Mouse (Mus musculus) thymus, postnatal 0 days (tissue): ENCODE results near the gene Krt25. TPM values are rescaled to one million over a fixed set of nuclear protein-coding genes. Genes with fewer than 3 reads are reported as not detected.

Experiments
- DNase-seq: peaks from one replicate; pipeline ENCODE4 v3.0.0-alpha.2; 2015; ENCODE audit warnings: low spot score
- polyA plus RNA-seq: library from polyadenylated mRNA; unstranded; fragments of >200 nt; fragmentation: Nextera tagmentation; extraction: Ambion mirVana; gene quantifications from 2 replicates; pipeline ENCODE4 v1.2.1, GENCODE M21; 2015

Krt25 gene
- polyA plus RNA-seq: 0.35 and 0.39 TPM in 2 replicates

DNA sequence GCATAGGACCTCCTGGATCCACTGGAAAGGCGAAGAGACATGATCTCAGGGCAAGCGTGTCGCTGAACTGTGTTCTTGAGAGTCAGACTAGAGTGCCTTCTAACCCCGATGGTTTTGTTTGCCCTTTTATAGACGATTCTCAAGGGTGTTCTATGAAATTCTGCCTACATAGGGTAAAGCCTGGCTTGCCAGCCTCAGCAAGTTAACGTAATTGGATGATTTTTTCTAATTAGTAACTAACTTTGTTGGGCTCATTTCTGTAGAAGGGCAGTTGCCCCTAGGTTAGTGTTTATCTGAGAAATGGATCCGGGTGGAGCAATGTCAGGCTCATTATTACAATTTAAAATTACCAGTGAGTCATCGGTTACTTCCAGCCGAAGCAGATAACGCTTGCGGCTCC is at the start of gene Krt25:
TSS of gene Krt25 (minus strand) at position 101 of the 400 bp plus-strand sequence.
- no peak for DNase-seq

DNA sequence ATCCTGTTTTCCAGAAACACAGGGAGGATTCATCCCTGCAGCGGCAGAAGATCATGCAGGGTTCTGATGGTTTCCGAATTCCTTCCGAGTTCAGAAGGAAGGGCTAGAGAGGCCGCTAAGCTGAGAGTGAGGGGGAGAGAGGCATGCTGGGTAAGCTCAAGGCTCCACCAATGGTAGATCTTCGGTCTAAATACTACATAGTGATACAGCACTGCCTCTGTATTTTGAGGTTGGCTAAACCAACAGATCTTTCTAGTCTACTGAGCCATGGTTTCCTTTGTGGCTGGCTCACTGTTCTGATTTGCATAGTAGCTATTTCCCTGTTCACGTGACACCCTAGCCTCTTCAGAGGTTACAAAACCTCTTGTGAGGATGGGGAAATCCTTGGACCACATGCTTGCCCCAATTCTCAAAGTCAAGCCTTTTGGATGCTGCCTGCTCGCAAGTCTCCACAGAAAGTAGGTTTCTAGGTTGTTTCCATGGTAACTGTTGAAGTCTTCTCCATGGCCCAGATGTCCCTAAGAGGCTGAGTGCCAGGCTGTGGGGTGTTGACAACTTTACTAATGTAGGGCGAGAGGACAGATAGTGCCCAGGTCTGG is 47.2 kb upstream of the Krt25 start:
- DNase-seq: peak; percentile 74

DNA sequence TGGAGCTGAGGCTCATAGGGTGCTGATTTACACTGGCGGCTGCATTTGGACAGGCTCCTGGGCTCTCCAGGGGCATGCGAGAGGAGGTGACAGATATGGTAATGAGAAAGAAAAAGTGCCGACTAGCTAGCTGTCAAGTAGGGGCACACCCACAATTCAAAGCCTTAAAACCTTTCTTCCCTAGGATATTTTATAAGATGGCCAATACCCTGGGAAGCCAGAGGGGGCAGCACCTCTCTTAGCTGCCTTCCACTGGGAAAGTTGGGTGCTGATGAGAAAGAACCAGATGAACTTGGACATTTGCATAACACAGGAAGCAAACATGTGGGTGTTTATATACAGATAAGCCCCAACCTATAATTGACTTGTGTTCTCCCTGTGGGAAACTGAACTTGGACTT is 46.5 kb upstream of the Krt25 start:
- DNase-seq: no peak

DNA sequence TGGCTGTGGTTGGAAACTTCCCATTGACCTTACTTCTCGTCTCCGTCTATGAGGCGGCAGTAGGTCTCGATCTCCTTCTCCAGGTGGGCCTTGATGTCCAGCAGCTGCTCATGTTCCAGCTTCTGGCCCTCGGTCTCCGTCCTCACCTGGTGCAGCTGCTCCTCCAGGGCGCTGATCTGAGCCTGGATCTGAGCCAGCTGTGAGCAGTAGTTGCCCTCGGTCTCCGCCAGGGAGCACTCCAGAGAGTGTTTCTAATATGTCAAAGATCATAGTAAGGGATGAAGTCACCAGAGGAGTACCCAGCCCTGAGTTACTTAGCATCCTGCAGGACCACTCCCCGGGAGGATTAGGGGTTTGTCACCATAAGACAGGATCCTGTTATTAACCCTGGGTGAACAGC is 44.0 kb upstream of the Krt25 start:
- peak; percentile 29 for DNase-seq

DNA sequence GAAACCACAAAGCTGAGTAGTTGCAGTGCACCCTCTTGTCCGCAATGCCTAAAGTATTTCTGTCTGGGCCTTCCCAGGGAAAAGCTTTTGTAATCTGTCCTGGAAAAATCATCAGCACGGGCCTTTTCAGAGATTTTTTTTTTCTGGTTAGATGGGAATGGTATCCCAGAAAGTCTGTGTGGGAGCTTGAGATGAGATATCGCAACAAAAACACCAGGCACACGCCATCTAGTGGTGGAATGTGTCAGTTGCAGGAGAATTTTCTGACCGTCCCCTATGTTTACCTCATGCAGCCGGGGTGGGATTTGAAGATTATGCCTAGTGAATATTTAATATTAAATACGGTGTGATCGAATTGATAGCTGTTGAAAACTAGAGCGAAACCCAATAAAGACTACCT is 41.7 kb upstream of the Krt25 start:
- DNase-seq: peak; percentile 37

DNA sequence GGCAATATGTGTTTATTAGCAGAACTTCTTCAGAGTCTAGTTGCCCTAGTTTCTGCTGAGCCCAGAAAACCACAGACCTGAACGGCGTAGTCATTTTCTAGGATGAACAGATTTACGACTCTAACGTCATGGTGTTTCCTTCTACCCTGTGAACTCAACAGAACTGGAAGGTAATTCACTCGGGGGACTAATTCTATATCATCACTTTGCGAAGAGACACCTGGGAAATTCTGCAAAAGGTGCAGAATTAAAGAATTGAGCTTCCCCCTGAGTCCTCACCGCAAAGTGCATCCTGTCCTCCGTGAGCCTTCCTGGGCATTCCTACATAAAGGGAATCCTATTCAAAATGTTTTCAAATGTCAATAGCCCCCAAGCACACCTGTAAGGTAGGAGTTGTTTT is 38.7 kb upstream of the Krt25 start:
- DNase-seq: no peak

DNA sequence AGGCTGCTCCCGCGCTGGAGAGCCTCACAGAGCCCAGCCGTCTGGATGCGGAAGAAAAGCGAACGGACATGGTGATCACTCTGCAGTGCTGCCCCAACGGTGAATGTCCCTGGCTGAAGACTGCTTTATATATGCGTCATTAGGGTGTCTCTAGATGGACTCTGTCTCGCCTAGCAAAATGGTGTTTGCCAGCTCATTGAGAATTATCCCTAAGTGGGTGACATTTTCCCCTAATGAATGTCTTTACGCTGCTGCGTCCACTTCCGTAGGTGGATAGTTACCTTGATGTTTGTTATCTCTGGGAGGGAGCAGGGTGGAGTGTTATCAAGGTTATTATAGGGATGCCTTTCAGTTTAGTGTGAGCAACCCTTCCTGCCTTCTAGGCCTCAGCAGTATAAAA is 28.3 kb upstream of the Krt25 start, which contains the start of gene Krt27:
TSS of gene Krt27 (minus strand) at position 101 of the 400 bp plus-strand sequence.
- DNase-seq: no peak

DNA sequence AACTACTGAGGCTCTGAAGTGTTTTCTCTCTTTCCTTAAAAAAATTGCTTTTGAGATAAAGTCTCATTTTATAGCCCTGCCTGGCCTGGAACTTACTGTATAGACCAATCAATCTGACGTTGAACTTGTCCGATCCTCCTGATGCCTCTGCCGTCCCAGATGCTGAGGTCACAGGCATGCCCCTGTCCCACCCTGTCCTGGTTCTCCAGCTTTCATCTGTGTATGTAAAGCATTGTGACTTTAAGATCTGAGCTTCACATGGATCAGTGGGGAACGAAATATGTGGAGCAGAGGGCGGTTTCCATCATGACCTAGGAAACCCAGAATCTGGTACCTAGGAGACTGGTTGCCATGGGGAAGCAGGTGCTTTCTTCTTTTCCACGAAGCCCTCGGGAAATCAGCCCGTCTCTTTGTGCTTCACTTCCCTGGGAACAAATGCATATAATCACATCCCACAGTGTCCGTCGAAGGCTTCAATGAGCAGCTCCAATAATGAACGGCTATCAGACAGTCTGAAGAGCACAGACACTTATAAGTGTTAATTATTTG is 16.6 kb upstream of the Krt25 start:
- no peak for DNase-seq

DNA sequence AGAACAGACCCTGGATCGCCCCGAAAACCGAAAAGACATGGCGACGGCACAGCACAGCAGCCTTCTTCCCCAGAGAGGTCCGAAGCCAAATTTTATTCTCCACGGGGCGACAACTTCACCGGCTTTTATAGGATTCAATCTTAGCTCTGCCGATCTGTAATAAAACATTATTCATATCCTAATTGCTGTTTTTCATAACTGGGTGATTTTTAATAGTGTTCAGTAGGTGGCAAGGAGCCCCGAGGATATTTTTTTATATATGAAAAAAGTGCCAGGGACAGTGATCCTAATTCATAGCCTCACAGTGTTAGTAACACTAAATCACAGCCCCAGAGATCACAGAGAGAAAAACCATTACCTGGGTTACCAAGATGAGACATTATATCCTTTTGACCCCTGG is 15.1 kb upstream of the Krt25 start, which contains the start of gene Krt26:
TSS of gene Krt26 (minus strand) at position 101 of the 400 bp plus-strand sequence.
- no peak for DNase-seq

DNA sequence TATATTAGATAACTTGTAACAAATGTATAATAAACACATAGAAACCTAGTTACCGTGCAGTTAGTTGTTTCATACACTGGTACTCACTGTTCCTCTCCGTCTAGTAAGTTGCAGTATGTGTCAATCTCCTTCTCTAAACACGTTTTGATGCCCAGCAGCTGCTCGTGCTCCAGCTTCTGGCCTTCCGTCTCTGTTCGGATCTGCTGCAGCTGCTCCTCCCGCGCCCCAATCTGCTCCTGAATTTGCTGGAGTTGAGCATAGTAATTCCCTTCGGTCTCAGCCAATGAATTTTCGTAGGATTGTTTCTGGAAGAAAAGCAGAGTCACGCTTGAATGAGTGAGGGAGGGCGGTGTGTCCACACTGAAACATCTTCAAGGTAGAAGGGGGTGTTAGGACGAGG is 10.7 kb upstream of the Krt25 start:
- no peak for DNase-seq

DNA sequence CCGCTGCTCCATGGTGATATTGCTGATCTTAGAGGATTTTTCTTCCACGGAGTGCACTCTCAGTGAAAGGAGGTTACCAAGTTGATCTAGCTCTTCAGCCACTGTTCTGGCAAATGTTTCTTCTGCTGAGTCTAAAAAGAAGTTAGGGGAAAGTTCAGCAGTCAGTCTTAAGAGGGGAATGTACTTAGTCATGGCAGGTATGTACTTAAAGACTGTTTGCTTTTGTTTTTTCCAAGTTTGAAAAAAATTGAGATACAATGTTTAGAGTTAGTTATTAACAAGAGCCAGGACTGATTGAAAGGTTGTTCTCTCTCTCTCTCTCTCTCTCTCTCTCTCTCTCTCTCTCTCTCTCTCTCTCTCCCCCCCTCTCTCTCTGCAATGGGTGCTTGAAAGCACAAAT is 6.9 kb upstream of the Krt25 start:
- DNase-seq: no peak

DNA sequence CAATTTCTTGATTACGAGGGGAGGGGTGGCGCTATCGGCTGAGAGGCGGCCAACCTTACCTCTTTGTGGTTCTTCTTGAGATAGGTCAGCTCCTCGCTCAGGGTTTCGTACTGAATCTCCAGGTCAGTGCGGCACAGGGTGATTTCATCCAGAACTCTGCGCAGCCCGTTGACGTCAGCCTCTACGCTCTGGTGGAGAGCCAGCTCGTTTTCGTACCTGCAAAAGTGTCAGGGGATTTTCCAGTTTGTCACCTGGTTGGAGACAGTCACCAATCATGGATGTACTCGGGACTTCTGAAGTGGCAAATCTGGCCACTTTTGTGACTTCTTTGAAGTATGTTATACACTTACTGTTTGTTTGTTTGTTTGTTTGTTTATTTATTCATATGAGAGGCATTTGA is 1.7 kb downstream of the Krt25 start:
- DNase-seq: no peak

DNA sequence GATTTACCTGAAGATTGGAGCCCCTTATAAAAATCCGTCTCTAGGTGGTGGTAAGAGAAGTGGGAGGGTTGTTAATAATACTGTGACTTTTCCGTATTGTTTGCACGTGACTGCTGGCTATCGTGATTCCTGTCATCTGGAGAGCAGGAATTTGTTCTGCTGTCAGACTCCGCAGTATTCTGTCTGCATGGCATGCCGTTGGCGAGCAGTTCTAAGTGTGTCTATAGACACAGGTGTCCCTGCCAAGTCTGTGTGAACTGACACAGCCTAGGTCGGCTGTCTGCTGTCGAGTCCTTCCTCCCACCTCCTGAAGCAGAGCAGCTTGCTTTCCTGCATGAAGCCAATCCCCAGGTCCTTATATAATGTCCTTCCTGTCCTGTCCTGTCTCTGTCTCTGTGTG is 3.6 kb downstream of the Krt25 start:
- DNase-seq: no peak

DNA sequence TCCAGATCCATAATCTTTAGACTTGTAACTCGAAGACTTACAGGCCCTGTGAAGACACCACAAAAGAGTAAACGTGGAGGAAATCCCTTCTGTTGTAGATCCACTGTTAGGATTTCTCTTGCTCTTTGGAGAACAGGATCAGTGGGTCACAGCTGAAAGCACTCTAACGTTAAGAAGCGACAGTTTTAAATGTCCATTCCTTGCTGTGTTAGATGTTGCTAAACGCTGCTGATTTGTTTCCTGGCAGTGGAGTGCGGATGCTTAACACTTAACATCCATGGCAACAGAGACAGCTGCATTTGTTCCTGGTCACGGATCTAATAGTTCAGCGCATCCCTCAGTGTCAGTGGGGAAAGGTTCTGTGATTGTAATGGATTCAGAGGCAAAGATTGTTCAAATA is 6.2 kb downstream of the Krt25 start:
- no peak for DNase-seq

DNA sequence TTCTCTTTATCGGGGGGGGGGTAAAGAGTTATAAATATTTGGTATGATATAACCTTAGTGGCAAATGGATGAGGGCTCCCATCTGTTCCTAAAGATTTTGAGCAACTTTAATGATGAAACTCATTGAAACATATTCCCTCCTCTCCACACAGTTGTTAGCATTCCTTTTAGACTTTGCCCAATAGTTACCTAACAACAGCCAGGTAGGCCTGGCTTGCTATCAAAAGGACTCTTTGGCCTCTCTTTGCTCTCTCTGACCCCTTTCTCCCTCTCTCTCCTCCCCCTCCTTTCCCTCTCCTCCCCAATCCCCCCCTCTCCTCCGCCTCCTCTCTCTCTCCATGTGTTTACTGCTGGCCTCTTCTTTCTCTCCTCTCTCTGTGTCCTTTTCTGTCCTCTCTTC is 8.2 kb downstream of the Krt25 start:
- DNase-seq: no peak

DNA sequence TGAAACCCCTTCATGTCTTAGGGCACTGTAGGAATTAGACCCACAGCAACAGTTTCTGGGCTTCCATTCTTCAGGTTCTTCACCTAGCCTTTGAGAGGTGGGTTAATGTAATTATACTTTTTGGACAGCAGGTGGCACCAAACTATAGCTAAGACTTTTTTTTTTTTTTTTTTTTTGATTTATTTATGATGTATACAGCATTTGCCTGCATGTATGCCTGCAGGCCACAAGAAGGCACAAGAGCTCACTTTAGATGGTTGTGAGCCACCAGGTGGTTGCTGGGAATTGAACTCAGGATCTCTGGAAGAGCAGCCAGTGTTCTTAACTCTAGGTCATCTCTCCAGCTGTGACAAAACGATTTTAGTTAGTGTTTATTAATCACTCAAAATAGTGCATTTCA is 11.9 kb downstream of the Krt25 start:
- DNase-seq: peak; percentile 71

DNA sequence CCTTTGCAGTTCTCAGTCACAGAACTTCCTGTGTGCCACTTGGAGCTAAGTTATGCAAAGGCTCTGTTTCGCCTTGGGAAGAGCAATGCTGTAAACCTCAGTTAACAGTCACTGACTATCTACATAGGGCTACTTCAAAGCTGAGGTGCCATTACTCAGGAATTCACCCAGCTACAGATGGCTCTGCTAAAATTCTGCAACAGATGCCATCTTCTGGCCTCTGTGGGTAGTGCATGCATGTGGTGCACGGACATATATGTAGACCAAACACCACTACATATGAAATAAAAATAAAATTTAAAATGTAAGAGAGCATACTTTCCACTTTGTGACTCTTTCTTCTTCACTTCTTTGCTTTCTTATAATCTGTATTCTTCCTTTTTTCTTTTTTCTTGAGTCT is 15.2 kb downstream of the Krt25 start:
- DNase-seq: peak; percentile 60

DNA sequence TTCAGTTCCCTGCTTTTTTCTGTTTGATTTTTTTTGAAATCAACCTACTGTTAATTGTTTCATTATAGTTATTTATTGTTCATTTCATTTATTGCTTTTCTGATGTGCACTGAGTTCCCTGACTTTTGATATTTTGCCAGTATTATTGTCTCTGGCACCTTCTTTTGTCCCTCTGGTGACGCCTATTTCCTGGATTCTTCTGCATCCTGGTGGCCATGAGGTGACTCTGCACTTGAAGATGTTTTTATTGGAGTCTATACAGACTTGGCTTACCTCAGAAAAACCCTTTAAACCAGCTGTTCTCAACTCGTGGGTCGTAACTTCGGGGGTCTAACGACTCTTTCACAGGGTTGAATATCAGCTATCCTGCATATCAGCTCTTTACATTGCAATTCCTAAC is 27.7 kb downstream of the Krt25 start:
- DNase-seq: no peak

DNA sequence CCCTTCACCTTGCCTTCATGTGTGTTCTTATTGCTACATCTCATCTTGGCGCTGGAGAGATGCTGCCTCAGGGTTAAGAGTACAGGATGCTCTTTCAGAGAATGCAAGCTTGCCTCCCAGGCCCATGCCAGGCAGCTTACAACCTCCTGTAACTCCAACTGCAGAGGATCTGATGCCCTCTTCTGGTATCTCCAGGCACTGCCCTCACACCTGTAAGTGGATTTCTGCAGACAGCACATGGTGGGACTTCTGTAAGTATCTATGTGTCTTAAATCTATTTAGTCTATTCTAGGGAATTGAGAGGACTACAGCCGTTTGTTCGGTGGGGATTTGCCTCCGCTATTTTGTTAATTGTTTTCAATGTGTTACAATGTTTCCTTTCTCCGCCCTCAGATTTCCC is 29.9 kb downstream of the Krt25 start:
- DNase-seq: peak; percentile 69

DNA sequence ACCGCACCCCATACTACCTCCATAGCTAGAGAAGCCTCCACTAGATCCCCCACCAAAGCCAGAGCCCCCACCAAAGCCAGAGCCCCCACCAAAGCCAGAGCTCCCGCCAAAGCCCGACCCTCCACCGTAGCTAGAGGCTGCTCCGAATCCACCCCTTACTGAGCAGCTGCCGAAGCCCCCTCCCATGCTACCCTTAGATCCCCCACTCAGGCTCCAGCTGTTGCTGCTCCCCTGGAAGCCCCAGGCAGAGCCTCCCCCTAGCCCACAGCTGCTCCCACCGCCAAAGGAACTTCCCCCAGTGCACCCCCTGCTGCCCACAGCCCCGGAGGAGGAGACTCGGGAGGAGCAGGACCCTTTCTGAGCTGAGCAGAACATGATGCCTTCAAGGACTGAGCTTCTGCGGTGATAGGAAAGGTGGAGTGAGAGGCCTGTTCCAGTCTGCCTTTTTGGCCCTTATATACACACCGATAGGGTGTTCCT is 37.9 kb downstream of the Krt25 start, which contains the start of gene Krt24:
TSS of gene Krt24 (minus strand) at position 430 of the 480 bp plus-strand sequence.
- no peak for DNase-seq

DNA sequence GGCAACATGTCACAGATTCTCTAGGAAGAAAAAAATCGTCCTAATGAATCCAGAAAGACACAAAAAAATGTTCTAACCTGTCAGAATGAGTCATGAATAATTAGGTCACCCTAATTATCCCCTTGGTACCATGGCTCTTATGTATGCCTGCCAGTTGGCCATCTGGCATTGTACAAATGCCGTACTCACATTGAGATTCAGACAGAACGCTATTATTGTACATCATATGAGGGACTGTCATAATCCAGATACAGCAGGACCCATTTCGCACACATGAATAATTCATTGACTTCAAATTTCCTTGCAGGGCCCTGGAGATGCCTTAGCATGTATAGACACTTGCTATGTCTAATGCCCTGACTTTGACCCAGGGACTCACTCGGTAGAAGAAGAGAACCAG is 38.7 kb downstream of the Krt25 start:
- DNase-seq: no peak

DNA sequence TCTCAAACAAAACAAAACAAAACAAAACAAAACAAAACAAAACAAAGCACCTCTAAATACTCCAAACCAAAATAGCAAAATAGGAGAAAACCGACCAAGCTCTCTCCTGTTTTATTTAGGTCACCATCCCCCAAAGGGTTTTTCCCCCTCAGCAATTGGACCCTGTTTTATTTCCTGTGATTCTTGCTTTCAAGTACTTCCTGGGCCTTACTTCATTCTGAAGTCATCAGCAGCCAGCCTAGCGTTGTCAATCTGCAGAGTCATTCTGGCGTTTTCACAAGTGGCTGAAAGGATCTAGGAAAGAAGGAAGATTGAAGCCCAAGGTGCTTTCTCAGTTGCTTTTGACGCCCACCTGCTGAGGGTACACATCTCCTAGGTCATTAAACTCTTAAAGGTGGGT is 39.4 kb downstream of the Krt25 start:
- DNase-seq: no peak

DNA sequence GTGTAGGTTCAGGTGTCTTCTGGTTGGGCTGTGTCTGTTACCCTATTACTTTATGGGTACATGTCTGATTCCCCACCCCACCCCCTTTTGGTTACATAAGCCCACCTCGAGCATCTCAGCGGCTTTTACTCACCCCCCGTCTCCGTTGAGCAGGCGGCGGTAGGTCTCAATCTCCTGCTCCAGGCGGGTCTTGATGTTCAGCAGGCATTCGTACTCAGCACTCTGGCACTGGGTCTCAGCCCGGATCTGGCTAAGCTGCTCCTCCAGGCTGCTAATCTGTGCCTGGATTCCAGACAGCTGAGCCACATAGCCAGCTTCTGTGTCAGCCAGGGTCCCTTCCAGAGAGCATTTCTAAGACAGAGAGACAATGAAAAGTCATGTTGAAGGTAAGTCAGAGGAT is 41.6 kb downstream of the Krt25 start:
- no peak for DNase-seq
